Mouse (Mus musculus) liver, adult 2 months (tissue): Measurements from ENCODE around the gene Amigo1.

ENCODE experiments used
- CTCF ChIP-seq: fragments of 200-500 bp; IDR thresholded peaks from 2 replicates; pipeline ENCODE4 v1.5.1; 2011; ENCODE audit warnings: low read depth, low read length, control low read depth
- POLR2A ChIP-seq: fragments of 200-500 bp; IDR thresholded peaks from 2 replicates; pipeline ENCODE4 v1.6.1; 2011; ENCODE audit warnings: low read length, control low read depth; ENCODE audit not compliant: insufficient read depth; ENCODE audit errors: extremely low read depth

- no peak for TF ChIP-seq CTCF
- TF ChIP-seq POLR2A: no peak
Measured at GRCm38 (mm10) chr3:108174672-108175531, 11.2 kb upstream of the Amigo1 start.
